Mouse (Mus musculus): ENCODE results near the gene Kifc3.

GRCm38 (mm10) chr8:95247277-95247676, 44.7 kb upstream of the Kifc3 start:
- TF ChIP-seq GABPA (IDR thresholded peaks at IDR 0.05; ENCODE audit: low read depth, low read length) (no peak), POLR2AphosphoS2 (IDR thresholded peaks at IDR 0.05; ENCODE audit: low read length) (no peak), JUND (IDR thresholded peaks at IDR 0.05; ENCODE audit: low read depth, low read length) (no peak), CHD1 (IDR thresholded peaks at IDR 0.05; ENCODE audit: low read depth, low read length) (no peak), SMC3 (IDR thresholded peaks at IDR 0.05; ENCODE audit: low read depth, low read length) (no peak), CTCF (IDR thresholded peaks at IDR 0.05 in 2 of 3, conservative IDR thresholded peaks at IDR 0.05 in 1 of 3; ENCODE audit: control insufficient read depth in 1 of 3, insufficient read depth in 1 of 3, low read depth in 2 of 3, low read length in 3 of 3, poor library complexity in 1 of 3, severe bottlenecking in 1 of 3) (no peak), GATA1 (IDR thresholded peaks at IDR 0.05; ENCODE audit: low read depth, low read length) (no peak), MAX (IDR thresholded peaks at IDR 0.05; ENCODE audit: low read length) (no peak), POLR2A (IDR thresholded peaks at IDR 0.05; ENCODE audit: control insufficient read depth in 1 of 2, insufficient read depth in 1 of 2, low read depth in 1 of 2, low read length in 2 of 2, poor library complexity in 1 of 2) (no peak), USF1 (IDR thresholded peaks at IDR 0.05; ENCODE audit: low read depth, low read length) (no peak), TAL1 (IDR thresholded peaks at IDR 0.05; ENCODE audit: low read length) (no peak), CHD2 (IDR thresholded peaks at IDR 0.05; ENCODE audit: low read length) (no peak), TCF12 (IDR thresholded peaks at IDR 0.05; ENCODE audit: low read depth, low read length) (no peak), UBTF (IDR thresholded peaks at IDR 0.05; ENCODE audit: borderline replicate concordance, insufficient read depth, low read depth, low read length) (no peak)

All from MEL (cell line).